Mouse (Mus musculus): ENCODE data around the gene Pdzk1ip1. TPM values are rescaled to one million over a fixed set of nuclear protein-coding genes. Genes with fewer than 3 reads are reported as not detected.
A peak's percentile ranks its signal among the peaks of the same experiment; 100 is the strongest.

Gene Pdzk1ip1
- polyA plus RNA-seq, 1 experiment, result 0.30 TPM

DNA sequence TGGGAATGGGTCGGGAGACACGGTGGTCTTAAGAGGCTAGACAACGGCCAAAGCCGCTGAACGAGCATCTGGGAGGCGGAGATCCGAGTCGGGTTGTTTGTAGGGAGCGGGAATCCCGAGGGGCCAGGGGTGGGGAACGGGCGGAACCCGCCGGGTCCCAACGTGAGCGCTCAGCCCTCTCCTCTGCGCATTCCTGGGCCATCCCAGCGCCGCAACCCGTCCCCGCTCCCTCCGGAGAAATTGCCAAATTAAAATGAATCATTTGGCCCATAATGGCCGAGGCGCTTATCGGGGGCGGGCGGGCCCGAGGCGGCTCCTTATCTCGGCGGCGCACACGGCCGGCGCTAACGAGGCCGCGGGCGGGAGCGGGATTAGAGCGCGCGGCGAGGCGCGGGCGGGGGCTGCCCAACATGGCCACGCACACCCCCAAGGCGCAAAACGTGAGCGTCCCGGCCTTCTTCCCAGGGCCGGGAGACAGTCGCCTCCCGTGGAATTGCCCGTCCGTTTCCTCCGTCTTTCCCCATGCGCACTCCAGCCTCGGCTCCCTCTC lies 32.1 kb upstream of the Pdzk1ip1 start, which contains the start of gene Tal1:
Tal1 (plus strand) TSS at position 56 of the 550 bp plus-strand sequence.
- Histone ChIP-seq H3K4me2 (ENCODE audit: low read depth) (no peak within 1 kb of the TSS), H3K4me3 (no peak within 1 kb of the TSS), H3K27me3 (ENCODE audit: control insufficient read depth, insufficient read depth, insufficient read length) (peaks cover 47% of the 10 kb centered on the region), H3K36me3 (ENCODE audit: control insufficient read depth, insufficient read depth) (no peaks in the 10 kb centered on the region), H3K79me2 (ENCODE audit: control insufficient read depth, insufficient read depth) (no peaks in the 10 kb centered on the region), H3ac (ENCODE audit: control insufficient read depth, insufficient read length) (no peak within 1 kb of the TSS)
- TF ChIP-seq POLR2A (IDR thresholded peaks at IDR 0.05; ENCODE audit: insufficient read length, low read depth), result no peak
- TF ChIP-seq USF1 (IDR thresholded peaks at IDR 0.05; ENCODE audit: low read depth), result no peak
- TF ChIP-seq TCF12 (IDR thresholded peaks at IDR 0.05; ENCODE audit: insufficient read depth, poor library complexity, severe bottlenecking), result no peak
- TF ChIP-seq REST (IDR thresholded peaks at IDR 0.05; ENCODE audit: insufficient read depth, insufficient read length), result no peak
- TF ChIP-seq POLR2AphosphoS2 (IDR thresholded peaks at IDR 0.05; ENCODE audit: insufficient read length, low read depth), result no peak
- no peak for TF ChIP-seq MYOG (IDR thresholded peaks at IDR 0.05; ENCODE audit: control insufficient read depth in 1 of 3, insufficient read depth in 1 of 3, insufficient read length in 2 of 3, low read depth in 2 of 3)
- TF ChIP-seq E2F4 (IDR thresholded peaks at IDR 0.05; ENCODE audit: insufficient read depth), result no peak
- no peak for TF ChIP-seq TCF3 (IDR thresholded peaks at IDR 0.05; ENCODE audit: insufficient read length, low read depth)
- TF ChIP-seq SRF (IDR thresholded peaks at IDR 0.05; ENCODE audit: control insufficient read depth, insufficient read length, low read depth), result no peak
- no peak for TF ChIP-seq MYOD1 (IDR thresholded peaks at IDR 0.05; ENCODE audit: control insufficient read depth in 1 of 3, insufficient read length in 2 of 3, low read depth in 2 of 3)
- TF ChIP-seq CEBPB (IDR thresholded peaks at IDR 0.05; ENCODE audit: insufficient read depth, poor library complexity, severe bottlenecking), result no peak
- TF ChIP-seq MAX (IDR thresholded peaks at IDR 0.05; ENCODE audit: low read depth), result no peak

DNA sequence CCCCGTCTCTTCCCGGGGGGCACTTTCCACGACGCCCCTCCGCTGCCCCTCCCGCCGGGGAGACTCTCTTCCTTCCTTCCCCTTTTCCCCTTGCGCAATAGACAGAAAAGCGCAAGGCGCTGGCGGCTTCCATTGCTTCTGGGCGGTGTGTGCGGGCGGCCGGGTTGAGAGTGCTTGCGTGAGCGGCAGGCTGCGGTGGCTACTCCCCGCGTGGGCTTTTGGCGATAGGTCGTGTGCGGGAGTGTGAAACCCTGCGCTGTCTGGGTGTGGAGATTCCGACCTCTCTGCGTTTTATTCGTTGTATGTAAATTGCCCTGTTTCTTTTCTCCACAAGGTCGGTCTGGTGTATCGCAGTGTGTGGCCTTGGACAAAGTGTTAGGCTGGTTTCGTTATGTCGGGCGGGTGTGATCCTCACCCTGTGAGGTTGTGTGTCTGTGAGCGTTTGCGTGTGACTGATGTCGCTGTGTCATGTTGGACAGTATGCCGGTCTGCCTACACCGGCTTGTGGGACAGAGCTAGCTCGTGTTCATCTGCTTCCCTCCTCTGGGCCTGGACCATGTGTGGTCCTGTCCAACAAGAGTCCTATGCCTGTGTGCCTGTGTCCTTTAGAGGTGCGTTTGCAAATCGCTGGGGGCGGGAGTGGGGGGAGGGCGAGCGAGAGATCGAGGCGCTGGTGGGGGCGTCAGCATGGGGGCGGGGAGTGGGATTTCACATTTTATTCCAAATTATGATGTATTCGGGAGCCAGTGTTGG lies 31.4 kb upstream of the Pdzk1ip1 start:
- Histone ChIP-seq H3ac (ENCODE audit: control insufficient read depth, insufficient read length) (no peak overlapping the region), H3K4me3 (no peak overlapping the region), H3K79me2 (ENCODE audit: control insufficient read depth, insufficient read depth) (no peaks in the 10 kb centered on the region), H3K36me3 (ENCODE audit: control insufficient read depth, insufficient read depth) (no peaks in the 10 kb centered on the region), H3K27me3 (ENCODE audit: control insufficient read depth, insufficient read depth, insufficient read length) (peaks cover 44% of the 10 kb centered on the region), H3K4me2 (ENCODE audit: low read depth) (no peak overlapping the region)
- TF ChIP-seq MAX (IDR thresholded peaks at IDR 0.05; ENCODE audit: low read depth), result no peak
- TF ChIP-seq E2F4 (IDR thresholded peaks at IDR 0.05; ENCODE audit: insufficient read depth), result no peak
- TF ChIP-seq MYOG (IDR thresholded peaks at IDR 0.05; ENCODE audit: control insufficient read depth in 1 of 3, insufficient read depth in 1 of 3, insufficient read length in 2 of 3, low read depth in 2 of 3), result no peak
- no peak for TF ChIP-seq POLR2A (IDR thresholded peaks at IDR 0.05; ENCODE audit: insufficient read length, low read depth)
- TF ChIP-seq REST (IDR thresholded peaks at IDR 0.05; ENCODE audit: insufficient read depth, insufficient read length), result no peak
- TF ChIP-seq SRF (IDR thresholded peaks at IDR 0.05; ENCODE audit: control insufficient read depth, insufficient read length, low read depth), result no peak
- no peak for TF ChIP-seq TCF3 (IDR thresholded peaks at IDR 0.05; ENCODE audit: insufficient read length, low read depth)

- Histone ChIP-seq H3K4me3 (no peak overlapping the region), H3K4me2 (ENCODE audit: low read depth) (peak overlapping the region; percentile 30), H3ac (ENCODE audit: control insufficient read depth, insufficient read length) (no peak overlapping the region), H3K27me3 (ENCODE audit: control insufficient read depth, insufficient read depth, insufficient read length) (peaks cover 48% of the 10 kb centered on the region), H3K79me2 (ENCODE audit: control insufficient read depth, insufficient read depth) (no peaks in the 10 kb centered on the region), H3K36me3 (ENCODE audit: control insufficient read depth, insufficient read depth) (no peaks in the 10 kb centered on the region)
- TF ChIP-seq POLR2AphosphoS2 (IDR thresholded peaks at IDR 0.05; ENCODE audit: insufficient read length, low read depth) (no peak), MAX (IDR thresholded peaks at IDR 0.05; ENCODE audit: low read depth) (no peak), USF1 (IDR thresholded peaks at IDR 0.05; ENCODE audit: low read depth) (no peak)
Measured at GRCm38 (mm10) chr4:115057674-115058316, 30.7 kb upstream of the Pdzk1ip1 start.

GRCm38 (mm10) chr4:115058317-115058761 lies 30.2 kb upstream of the Pdzk1ip1 start:
- Histone ChIP-seq H3ac (ENCODE audit: control insufficient read depth, insufficient read length) (no peak overlapping the region), H3K36me3 (ENCODE audit: control insufficient read depth, insufficient read depth) (no peaks in the 10 kb centered on the region), H3K4me2 (ENCODE audit: low read depth) (peak overlapping the region; percentile 30), H3K79me2 (ENCODE audit: control insufficient read depth, insufficient read depth) (no peaks in the 10 kb centered on the region), H3K4me3 (no peak overlapping the region), H3K27me3 (ENCODE audit: control insufficient read depth, insufficient read depth, insufficient read length) (peaks cover 53% of the 10 kb centered on the region)
- no peak for TF ChIP-seq POLR2A (IDR thresholded peaks at IDR 0.05; ENCODE audit: insufficient read length, low read depth)
- no peak for TF ChIP-seq POLR2AphosphoS2 (IDR thresholded peaks at IDR 0.05; ENCODE audit: insufficient read length, low read depth)
- TF ChIP-seq E2F4 (IDR thresholded peaks at IDR 0.05; ENCODE audit: insufficient read depth), result no peak
- no peak for TF ChIP-seq SRF (IDR thresholded peaks at IDR 0.05; ENCODE audit: control insufficient read depth, insufficient read length, low read depth)
- TF ChIP-seq TCF12 (IDR thresholded peaks at IDR 0.05; ENCODE audit: insufficient read depth, poor library complexity, severe bottlenecking), result no peak
- no peak for TF ChIP-seq CEBPB (IDR thresholded peaks at IDR 0.05; ENCODE audit: insufficient read depth, poor library complexity, severe bottlenecking)
- no peak for TF ChIP-seq REST (IDR thresholded peaks at IDR 0.05; ENCODE audit: insufficient read depth, insufficient read length)
- TF ChIP-seq USF1 (IDR thresholded peaks at IDR 0.05; ENCODE audit: low read depth), result no peak
- no peak for TF ChIP-seq TCF3 (IDR thresholded peaks at IDR 0.05; ENCODE audit: insufficient read length, low read depth)
- TF ChIP-seq MAX (IDR thresholded peaks at IDR 0.05; ENCODE audit: low read depth), result no peak
- TF ChIP-seq MYOG (IDR thresholded peaks at IDR 0.05; ENCODE audit: control insufficient read depth in 1 of 3, insufficient read depth in 1 of 3, insufficient read length in 2 of 3, low read depth in 2 of 3), result no peak
- no peak for TF ChIP-seq MYOD1 (IDR thresholded peaks at IDR 0.05; ENCODE audit: control insufficient read depth in 1 of 3, insufficient read length in 2 of 3, low read depth in 2 of 3)
